Mouse (Mus musculus) spleen, adult 2 months (tissue): ENCODE data around the gene Poldip3.

ENCODE experiments used
- CTCF ChIP-seq: fragments of 200-500 bp; IDR thresholded peaks from 2 replicates; pipeline ENCODE4 v1.5.1; 2011; ENCODE audit warnings: mild to moderate bottlenecking, inconsistent platforms; ENCODE audit not compliant: insufficient read depth, insufficient read length, insufficient replicate concordance; ENCODE audit errors: extremely low read depth
- POLR2A ChIP-seq: fragments of 200-500 bp; IDR thresholded peaks from 2 replicates; pipeline ENCODE4 v1.6.1; 2011; ENCODE audit warnings: low read depth, low read length, inconsistent platforms

DNA sequence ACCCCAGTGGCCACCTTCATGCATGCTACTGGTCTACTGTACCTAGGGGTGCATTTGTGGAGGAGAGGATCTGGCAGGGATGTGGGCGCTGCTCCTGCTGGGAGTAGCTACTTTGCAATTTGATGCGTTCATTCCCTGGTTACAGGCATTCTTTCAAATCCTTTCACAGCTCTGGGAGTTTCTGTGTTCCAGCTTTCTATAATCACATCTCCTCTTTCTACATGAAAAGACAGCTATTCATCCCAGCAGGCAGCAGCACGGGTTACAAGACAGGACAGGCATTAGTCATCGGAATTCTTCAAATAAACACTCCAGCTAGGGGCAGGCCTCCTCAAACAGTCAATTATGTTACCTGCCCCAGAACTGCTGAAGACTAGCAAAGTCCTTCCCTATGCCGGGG lies 6.3 kb downstream of the Poldip3 start:
- no peak for TF ChIP-seq CTCF
- TF ChIP-seq POLR2A, result no peak
